Mouse (Mus musculus) spleen, adult 12 weeks (tissue): ENCODE data around the gene BC005537.

Experiments used
- DNase-seq: peaks from one replicate; pipeline ENCODE4 v3.0.0; 2022; ENCODE audit warnings: low spot score

Gene BC005537

GRCm38 (mm10) chr13:24844983-24845955 is 43.8 kb downstream of the BC005537 start, which contains the start of gene D130043K22Rik:
Gene D130043K22Rik (plus strand): TSS chr13:24845135.
- no peak for DNase-seq

GRCm38 (mm10) chr13:24849318-24849717 is 47.9 kb downstream of the BC005537 start:
- DNase-seq = no peak

- no peak for DNase-seq
These were observed 50.5 kb downstream of the BC005537 start for GRCm38 (mm10) chr13:24851989-24852388.

- DNase-seq = no peak
These were observed 51.1 kb downstream of the BC005537 start for GRCm38 (mm10) chr13:24852570-24852969.

- no peak for DNase-seq
These were observed 57.7 kb downstream of the BC005537 start for GRCm38 (mm10) chr13:24859115-24859514.

- no peak for DNase-seq
These were observed 59.6 kb downstream of the BC005537 start for GRCm38 (mm10) chr13:24861084-24861483.

GRCm38 (mm10) chr13:24862021-24862420 is 60.6 kb downstream of the BC005537 start:
- no peak for DNase-seq

GRCm38 (mm10) chr13:24862520-24862919 is 61.1 kb downstream of the BC005537 start:
- peak; percentile 25 for DNase-seq
